Mouse (Mus musculus): ENCODE results near the gene Ppp4r3a. TPM values are rescaled to one million over a fixed set of nuclear protein-coding genes. Genes with fewer than 3 reads are reported as not detected.

Gene Ppp4r3a
- polyA plus RNA-seq, 1 experiment from 2014 or later = 33.7 TPM

DNA sequence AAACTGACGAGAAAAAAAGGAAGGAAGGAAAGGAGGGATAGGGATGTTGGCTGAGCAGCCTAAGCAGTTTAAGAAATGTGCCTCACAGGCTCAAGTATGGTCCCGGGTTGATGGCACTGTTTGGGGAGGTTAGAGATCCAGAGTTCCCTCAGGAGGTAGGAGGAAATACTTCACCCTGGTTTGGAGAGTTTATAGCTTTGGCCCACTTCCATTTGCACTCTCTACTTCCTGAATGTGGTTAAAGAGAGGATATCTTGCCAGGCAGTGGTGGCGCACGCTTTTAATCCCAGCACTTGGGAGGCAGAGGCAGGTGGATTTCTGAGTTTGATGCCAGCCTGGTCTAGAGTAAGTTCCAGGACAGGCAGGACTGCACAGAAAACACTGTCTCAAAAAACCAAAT is 74.3 kb downstream of the Ppp4r3a start:
- peaks cover 40% of the 10 kb centered on the region for H3K4me1 ChIP-seq
- H3K4me3 ChIP-seq = no peak overlapping the region
- no peaks in the 10 kb centered on the region for H3K36me3 ChIP-seq
- H3K27ac ChIP-seq = no peak overlapping the region
- no peaks in the 10 kb centered on the region for H3K9me3 ChIP-seq
- H3K4me2 ChIP-seq = no peak overlapping the region
- WGBS = 79% methylated on average over 4 of the region's 4 CpGs
- H3K27me3 ChIP-seq = peaks cover 6% of the 10 kb centered on the region; the same call in 1 of the 2 replicates
- ATAC-seq (ENCODE audit: insufficient number of reproducible peaks, low FRiP score, low TSS enrichment, low read depth) = no peak
- H3K9ac ChIP-seq = no peak overlapping the region

DNA sequence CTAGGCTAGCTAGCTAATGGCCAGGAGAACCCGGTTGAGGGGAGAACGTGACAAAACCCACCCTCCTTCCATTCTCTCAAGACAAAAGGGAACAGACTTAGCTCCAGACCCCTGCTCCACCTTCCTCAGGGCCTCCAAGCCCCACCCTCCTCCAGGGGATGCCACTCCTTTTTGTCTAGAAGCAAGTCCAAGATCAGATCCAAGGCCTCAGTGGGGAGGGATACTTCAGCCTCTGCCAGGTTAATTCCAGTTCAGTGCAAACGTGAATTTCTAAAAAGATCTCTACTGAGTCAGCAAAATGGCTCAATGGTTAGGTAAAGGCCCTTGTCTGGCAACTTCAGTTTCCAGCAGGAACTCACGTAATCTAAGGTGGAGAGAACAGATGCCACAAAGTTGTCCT is 74.9 kb downstream of the Ppp4r3a start:
- H3K9me3 ChIP-seq = no peaks in the 10 kb centered on the region
- no peak overlapping the region for H3K4me2 ChIP-seq
- peaks cover 6% of the 10 kb centered on the region; the same call in 1 of the 2 replicates for H3K27me3 ChIP-seq
- H3K9ac ChIP-seq = no peak overlapping the region
- no peak overlapping the region for H3K4me3 ChIP-seq
- H3K4me1 ChIP-seq = peaks cover 37% of the 10 kb centered on the region
- 47% methylated on average over 4 of the region's 4 CpGs for WGBS
- H3K27ac ChIP-seq = 0 out of 2 replicates have a peak overlapping the region, but pooled peaks have one; percentile 12
- no peak for ATAC-seq (ENCODE audit: insufficient number of reproducible peaks, low FRiP score, low TSS enrichment, low read depth)
- H3K36me3 ChIP-seq = no peaks in the 10 kb centered on the region

DNA sequence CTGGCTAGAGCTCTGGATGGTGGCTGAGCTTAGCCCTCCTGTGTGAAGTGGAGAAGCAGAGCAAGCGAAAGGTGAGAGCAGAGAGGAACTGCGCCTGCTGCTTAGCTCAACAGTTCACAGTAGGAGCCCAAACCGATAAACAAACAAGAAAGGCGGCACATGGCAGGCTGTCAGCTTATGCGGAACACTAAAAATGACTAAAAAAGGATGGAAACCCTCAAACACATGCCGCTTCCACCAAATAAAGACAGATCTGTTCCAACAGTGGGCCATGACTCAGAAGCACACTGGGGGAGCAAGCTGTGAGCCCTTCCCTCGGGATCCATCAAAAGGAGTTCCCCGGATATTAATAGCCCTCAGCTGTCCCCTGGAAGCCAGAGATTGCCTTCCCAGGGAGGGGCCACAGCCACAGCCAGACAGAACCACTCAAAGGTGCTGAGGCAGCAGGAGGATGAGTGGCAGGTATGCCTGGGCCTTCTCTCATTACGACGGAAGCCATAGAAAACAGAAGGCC is 75.5 kb downstream of the Ppp4r3a start:
- Histone ChIP-seq H3K4me3 (no peak overlapping the region), H3K27me3 (peaks cover 4% of the 10 kb centered on the region; the same call in 1 of the 2 replicates), H3K27ac (0 out of 2 replicates have a peak overlapping the region, but pooled peaks have one; percentile 12), H3K36me3 (no peaks in the 10 kb centered on the region), H3K9ac (no peak overlapping the region), H3K9me3 (no peaks in the 10 kb centered on the region), H3K4me2 (no peak overlapping the region), H3K4me1 (peaks cover 37% of the 10 kb centered on the region)
- ATAC-seq (ENCODE audit: insufficient number of reproducible peaks, low FRiP score, low TSS enrichment, low read depth) = peak; percentile 63
- 32% methylated on average over 10 of the region's 10 CpGs for WGBS

DNA sequence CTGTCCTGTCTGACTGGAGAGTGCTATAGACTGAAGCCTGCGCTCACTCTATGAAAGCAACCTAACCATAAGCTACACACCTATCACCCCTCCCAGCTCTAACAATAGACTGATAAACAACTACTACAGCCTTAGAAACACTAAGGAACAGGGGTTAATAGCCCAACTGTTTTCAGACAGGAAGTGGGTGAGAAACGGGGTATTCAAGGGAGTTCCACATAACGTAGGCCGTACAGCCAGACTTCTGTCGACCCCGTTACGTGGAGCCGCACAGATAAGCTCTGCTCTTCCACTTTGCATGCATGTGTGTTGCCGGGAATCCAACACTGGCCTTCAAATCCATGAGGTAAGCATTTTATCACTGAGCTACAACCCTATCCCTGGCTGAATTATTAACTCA is 76.1 kb downstream of the Ppp4r3a start:
- H3K4me1 ChIP-seq = peaks cover 37% of the 10 kb centered on the region
- no peaks in the 10 kb centered on the region for H3K27me3 ChIP-seq
- H3K36me3 ChIP-seq = no peaks in the 10 kb centered on the region
- H3K4me3 ChIP-seq = no peak overlapping the region
- H3K4me2 ChIP-seq = no peak overlapping the region
- no peaks in the 10 kb centered on the region for H3K9me3 ChIP-seq
- no peak overlapping the region for H3K9ac ChIP-seq
- H3K27ac ChIP-seq = no peak overlapping the region
- no peak for ATAC-seq (ENCODE audit: insufficient number of reproducible peaks, low FRiP score, low TSS enrichment, low read depth)
- 67% methylated on average over 9 of the region's 9 CpGs for whole genome bisulfite sequencing

DNA sequence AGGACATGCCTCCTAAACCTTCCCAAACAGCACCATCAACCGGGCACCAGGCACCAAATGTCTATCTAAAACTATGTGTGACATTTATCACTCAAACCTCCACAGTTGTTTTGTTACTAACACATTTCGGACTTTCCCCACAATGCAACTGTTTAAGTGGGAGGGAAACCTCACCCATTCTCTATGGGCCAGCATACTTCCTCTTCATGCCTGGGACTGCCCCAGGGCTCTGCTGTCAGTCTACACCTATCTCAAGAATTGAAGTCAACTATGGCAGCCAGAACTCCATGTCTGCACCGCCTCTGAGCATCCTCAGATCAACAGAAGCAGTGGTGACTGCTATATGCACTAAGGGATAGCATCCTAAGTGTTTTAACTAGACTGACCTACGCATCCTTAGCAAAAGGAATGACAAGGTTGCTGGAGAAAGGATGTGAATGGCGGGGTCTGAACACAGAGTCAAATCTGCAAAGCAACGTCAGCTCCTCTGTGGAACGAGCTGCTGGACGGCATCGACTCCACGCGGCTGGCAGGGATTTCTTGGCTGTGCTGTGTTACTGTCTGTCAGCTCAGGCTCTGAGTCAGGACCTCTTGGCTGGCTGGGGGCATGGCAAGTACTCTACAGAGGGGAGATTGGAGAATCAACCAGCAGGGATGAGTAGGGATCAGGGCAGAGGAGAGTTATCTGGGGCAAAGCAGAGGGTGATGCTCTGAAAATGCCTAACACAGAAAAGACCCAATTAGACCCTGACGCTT is 77.7 kb downstream of the Ppp4r3a start:
- no peak overlapping the region for H3K27ac ChIP-seq
- ATAC-seq (ENCODE audit: insufficient number of reproducible peaks, low FRiP score, low TSS enrichment, low read depth) = no peak
- no peak overlapping the region for H3K4me2 ChIP-seq
- no peak overlapping the region for H3K9ac ChIP-seq
- 83% methylated on average over 12 of the region's 12 CpGs for WGBS
- no peaks in the 10 kb centered on the region for H3K27me3 ChIP-seq
- H3K36me3 ChIP-seq = no peaks in the 10 kb centered on the region
- H3K4me3 ChIP-seq = no peak overlapping the region
- H3K9me3 ChIP-seq = no peaks in the 10 kb centered on the region
- peaks cover 34% of the 10 kb centered on the region for H3K4me1 ChIP-seq

DNA sequence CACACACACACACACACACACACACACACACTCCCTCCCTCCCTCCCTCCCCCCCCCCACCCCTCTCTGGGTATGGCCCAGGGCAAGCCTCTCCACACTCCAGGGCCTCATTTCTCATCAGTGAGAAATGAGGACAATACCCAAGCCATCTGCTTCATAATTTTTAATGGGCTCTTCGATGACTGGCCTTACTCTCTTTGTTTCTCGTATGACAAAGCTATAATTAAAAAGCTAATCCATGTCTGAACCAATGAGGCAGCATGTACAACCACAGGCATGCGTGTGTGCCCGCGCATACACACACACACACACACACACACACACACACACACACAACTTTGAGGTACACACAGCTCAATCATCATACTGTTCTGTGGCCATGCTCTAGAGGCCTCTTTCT is 78.5 kb downstream of the Ppp4r3a start:
- H3K36me3 ChIP-seq = no peaks in the 10 kb centered on the region
- no peak overlapping the region for H3K9ac ChIP-seq
- H3K4me3 ChIP-seq = no peak overlapping the region
- H3K27me3 ChIP-seq = no peaks in the 10 kb centered on the region
- H3K27ac ChIP-seq = no peak overlapping the region
- ATAC-seq (ENCODE audit: insufficient number of reproducible peaks, low FRiP score, low TSS enrichment, low read depth) = no peak
- no peak overlapping the region for H3K4me2 ChIP-seq
- 85% methylated on average over 5 of the region's 5 CpGs for WGBS
- no peaks in the 10 kb centered on the region for H3K9me3 ChIP-seq
- H3K4me1 ChIP-seq = peaks cover 28% of the 10 kb centered on the region

DNA sequence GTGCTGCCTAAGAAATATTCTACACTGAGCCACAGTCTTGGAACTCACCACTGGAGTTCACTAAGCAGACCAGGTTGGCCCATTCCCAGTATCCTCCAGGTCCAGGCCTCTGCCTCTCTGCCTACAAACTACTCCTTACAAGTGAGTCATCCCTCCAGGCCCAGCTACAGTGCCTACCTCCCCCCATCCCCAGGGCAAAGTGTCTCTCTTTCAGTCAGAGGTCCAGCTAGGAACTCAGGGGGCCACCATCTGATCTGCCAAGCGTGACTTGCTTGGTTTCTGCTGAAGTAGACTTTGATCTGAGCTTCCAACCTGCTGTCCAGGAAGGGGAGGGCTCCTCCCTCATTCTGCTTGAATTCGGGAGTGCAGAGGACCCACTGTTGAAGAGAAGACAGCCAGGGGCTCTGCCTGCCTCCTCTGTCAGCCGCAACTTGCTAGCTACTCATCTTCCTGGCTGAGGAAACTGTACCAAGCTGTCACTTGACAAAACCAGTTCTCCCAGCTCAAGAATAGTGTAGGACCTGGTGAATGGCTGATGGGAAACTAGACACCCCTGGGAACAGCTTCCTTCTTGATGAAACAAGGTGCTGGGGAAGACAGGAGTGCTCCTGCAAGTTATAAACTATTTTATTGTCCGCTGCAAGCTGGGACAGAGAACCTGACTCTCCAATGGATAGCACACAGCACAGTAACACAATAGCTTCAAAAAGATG is 80.5 kb downstream of the Ppp4r3a start:
- 35% methylated on average over 4 of the region's 4 CpGs for WGBS

DNA sequence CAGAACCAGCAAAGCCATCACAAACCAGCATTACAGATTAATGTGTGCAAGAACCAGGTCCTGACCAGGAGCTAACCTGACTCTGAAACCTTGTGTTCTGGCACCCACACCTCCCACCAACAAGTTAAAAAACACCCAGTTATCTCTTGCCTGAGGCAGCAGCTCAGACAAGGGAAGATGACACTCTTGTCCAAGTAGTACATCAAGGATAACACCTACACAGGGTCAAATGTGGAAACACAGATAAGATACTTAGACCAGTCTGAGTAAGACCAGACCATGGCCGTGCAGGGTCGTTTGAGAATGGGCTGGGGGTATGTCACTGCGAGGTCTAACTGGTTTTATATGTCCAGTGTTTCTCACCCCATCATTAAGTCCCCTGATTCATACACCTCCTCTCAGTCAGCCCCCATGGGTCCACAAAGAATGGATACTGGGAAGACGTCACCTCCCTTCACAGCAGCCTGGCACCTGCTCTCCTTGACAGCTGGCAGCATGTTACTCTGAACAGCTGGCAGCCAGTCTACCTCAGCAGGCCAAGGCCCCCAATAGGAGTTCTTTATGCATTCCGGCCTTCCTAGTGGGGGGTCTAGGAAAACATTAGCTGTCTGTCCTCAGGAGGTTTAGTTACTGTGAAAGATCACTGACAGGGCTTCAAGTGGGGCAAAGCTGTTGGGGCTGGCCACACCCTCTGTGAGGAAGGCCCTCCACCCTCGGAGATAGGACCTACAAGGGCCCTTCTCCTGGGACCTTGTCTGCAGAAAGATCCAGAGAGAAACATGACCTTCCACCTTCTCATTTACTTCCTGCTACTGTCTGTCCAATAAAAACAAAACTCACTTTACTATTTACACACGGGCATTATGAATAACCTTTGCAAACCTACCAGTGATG is 84.2 kb downstream of the Ppp4r3a start:
- H3K4me2 ChIP-seq = no peak overlapping the region
- no peak overlapping the region for H3K4me3 ChIP-seq
- peaks cover 33% of the 10 kb centered on the region for H3K4me1 ChIP-seq
- no peak overlapping the region for H3K27ac ChIP-seq
- no peak for ATAC-seq (ENCODE audit: insufficient number of reproducible peaks, low FRiP score, low TSS enrichment, low read depth)
- H3K9me3 ChIP-seq = no peaks in the 10 kb centered on the region
- no peaks in the 10 kb centered on the region for H3K36me3 ChIP-seq
- 49% methylated on average over 7 of the region's 7 CpGs for WGBS
- H3K9ac ChIP-seq = no peak overlapping the region
- H3K27me3 ChIP-seq = no peaks in the 10 kb centered on the region; the same call in 1 of the 2 replicates

More for the DNA sequence above, 80.5 kb downstream of the Ppp4r3a start:
- Histone ChIP-seq H3K4me1 (peaks cover 26% of the 10 kb centered on the region), H3K9ac (no peak overlapping the region), H3K36me3 (no peaks in the 10 kb centered on the region), H3K27ac (peak overlapping the region; percentile 61; the same call in 1 of the 2 replicates), H3K4me3 (no peak overlapping the region), H3K9me3 (no peaks in the 10 kb centered on the region), H3K4me2 (no peak overlapping the region), H3K27me3 (no peaks in the 10 kb centered on the region)
- peak; percentile 2; the same call in 1 of the 2 replicates for ATAC-seq (ENCODE audit: insufficient number of reproducible peaks, low FRiP score, low TSS enrichment, low read depth)

DNA sequence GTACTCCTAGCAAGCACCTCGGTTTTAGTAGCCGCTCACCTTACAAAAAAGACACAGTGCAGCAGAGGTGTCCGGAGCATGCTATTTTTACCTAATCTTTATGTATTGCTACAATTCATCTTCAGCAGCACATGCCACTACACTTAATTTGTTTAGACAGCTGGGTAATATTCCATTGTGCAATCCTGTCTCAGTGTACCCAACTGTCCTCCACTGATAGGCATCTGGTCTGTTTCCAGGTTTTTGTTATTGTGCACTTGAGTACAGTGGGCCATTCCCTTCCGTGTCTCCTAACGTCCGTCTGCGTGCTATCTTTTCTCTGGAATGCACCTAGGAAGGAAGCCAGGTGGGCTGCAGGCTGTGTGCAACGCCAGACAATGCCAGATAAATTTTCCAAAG is 84.9 kb downstream of the Ppp4r3a start:
- Histone ChIP-seq H3K9me3 (no peaks in the 10 kb centered on the region), H3K36me3 (no peaks in the 10 kb centered on the region), H3K4me3 (no peak overlapping the region), H3K9ac (no peak overlapping the region), H3K4me2 (no peak overlapping the region), H3K27ac (no peak overlapping the region), H3K4me1 (peaks cover 33% of the 10 kb centered on the region), H3K27me3 (no peaks in the 10 kb centered on the region; the same call in 1 of the 2 replicates)
- WGBS = 54% methylated on average over 8 of the region's 8 CpGs
- no peak for ATAC-seq (ENCODE audit: insufficient number of reproducible peaks, low FRiP score, low TSS enrichment, low read depth)

DNA sequence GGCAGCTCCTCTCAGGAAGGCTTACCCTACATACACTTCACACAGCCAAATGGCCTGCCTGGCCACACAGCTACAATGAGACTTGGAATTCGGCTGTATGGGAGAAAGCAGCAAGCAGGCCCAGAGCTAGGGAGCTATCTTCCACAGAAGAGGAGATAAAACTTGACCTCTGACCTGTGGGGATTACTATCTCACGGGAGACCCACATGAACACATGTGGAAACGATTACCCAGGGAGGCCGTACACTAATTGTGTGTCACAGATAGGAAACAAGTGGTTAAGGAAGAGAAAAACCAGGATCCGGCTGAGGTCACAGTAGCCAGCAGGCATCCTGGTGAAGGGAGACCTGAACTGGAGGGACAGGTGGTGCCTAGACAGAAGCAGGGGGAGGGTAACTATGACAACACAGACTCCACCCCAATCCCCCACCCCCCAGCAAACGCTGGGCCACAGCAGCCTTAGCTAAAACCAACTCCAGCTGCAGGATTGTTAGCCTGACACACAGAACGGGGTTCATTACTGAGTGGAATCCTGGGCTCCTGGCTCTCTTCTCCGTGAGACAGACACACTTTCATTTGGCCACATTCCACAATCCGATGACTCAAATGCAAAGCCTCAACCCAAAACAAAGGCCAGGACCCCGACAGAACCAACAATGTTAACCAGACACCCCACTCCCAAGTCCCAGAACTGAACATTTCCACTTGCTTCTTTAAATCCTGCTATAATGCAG is 85.5 kb downstream of the Ppp4r3a start:
- Histone ChIP-seq H3K9me3 (no peaks in the 10 kb centered on the region), H3K4me1 (peaks cover 31% of the 10 kb centered on the region), H3K4me3 (no peak overlapping the region), H3K27ac (no peak overlapping the region), H3K27me3 (no peaks in the 10 kb centered on the region; the same call in 1 of the 2 replicates), H3K4me2 (no peak overlapping the region), H3K9ac (no peak overlapping the region), H3K36me3 (no peaks in the 10 kb centered on the region)
- WGBS = 16% methylated on average over 10 of the region's 10 CpGs
- no peak for ATAC-seq (ENCODE audit: insufficient number of reproducible peaks, low FRiP score, low TSS enrichment, low read depth)

DNA sequence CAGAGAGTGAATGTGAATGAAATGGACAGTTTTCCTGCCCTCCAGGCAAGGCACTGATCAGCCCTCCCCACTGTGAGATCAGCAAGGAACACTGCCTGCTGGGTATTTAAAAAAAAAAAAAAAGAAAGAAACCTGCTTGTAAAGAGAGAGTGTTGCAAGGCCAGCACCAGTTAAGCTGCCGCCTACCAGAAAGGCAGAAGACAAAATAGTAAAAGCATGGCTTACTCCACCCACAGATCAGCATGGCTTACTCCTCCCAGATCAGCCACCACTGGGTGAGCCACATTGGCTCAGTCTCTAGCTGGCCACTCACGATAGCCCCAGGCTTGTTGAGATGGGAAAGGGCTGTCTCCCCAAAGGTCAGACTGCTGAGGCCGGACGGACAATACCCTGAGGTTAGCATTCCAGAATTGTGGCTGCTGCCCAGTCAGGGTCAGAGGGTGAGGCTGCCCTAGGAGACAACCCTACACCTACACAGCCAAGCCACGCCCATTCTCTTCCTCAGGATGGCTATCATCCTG is 87.1 kb downstream of the Ppp4r3a start:
- H3K36me3 ChIP-seq = no peaks in the 10 kb centered on the region
- no peak for ATAC-seq (ENCODE audit: insufficient number of reproducible peaks, low FRiP score, low TSS enrichment, low read depth)
- no peak overlapping the region for H3K27ac ChIP-seq
- H3K9ac ChIP-seq = no peak overlapping the region
- H3K9me3 ChIP-seq = no peaks in the 10 kb centered on the region
- WGBS = 40% methylated on average over 5 of the region's 5 CpGs
- H3K27me3 ChIP-seq = no peaks in the 10 kb centered on the region; the same call in 1 of the 2 replicates
- no peak overlapping the region for H3K4me3 ChIP-seq
- H3K4me2 ChIP-seq = no peak overlapping the region
- peaks cover 23% of the 10 kb centered on the region for H3K4me1 ChIP-seq

Data from limb, embryonic 15.5 days (tissue).